Mouse (Mus musculus): ENCODE measurements around the gene Mapkapk3.
"Not testable (repeated sequence)": the region's sequence is repeated elsewhere in the genome, so short reads cannot be mapped to it uniquely, and the experiment has no call there.

The Mapkapk3 gene

DNA sequence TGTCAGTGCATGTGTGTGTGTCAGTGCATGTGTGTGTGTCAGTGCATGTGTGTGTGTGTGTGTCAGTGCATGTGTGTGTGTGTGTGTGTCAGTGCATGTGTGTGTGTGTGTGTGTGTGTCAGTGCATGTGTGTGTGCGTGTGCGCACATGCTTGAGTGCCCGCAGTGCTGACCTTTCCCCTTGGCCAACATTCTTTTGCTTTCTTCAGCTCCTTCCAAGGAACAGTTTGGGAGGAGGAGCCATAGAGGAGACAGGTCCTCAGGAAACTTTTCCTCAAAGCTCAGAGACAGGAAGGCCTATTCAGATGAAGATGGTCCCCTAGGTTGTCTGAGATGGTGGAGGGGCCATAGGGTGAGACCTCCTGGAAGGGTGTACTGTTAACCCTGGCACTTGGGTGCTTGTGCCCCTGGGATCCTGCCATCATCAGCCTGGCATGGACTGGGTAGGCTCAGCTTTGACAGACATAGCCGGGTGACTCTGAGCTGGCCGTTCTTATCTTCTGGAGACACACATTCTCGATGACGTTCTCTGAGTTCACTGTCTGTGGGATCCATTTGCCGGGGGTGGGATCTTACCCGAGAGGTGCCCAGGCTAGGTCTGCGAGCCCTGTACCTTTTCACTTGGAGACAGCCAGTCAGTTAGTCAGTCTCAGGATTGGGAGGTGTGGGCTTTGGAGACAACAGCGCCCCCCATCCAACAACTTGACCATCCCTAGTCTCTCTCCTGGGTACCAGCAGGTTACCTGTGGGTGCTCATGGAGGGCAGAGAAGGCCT lies 17.6 kb upstream of the Mapkapk3 start:
- DNase-seq = peak; percentile 95

DNA sequence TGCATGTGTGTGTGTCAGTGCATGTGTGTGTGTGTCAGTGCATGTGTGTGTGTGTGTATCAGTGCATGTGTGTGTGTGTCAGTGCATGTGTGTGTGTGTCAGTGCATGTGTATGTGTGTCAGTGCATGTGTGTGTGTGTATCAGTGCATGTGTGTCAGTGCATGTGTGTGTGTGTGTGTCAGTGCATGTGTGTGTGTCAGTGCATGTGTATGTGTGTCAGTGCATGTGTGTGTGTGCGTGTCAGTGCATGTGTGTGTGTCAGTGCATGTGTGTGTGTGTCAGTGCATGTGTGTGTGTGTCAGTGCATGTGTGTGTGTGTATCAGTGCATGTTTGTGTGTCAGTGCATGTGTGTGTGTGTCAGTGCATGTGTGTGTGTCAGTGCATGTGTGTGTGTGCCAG lies 17.0 kb upstream of the Mapkapk3 start:
- DNase-seq = not testable (repeated sequence)

DNA sequence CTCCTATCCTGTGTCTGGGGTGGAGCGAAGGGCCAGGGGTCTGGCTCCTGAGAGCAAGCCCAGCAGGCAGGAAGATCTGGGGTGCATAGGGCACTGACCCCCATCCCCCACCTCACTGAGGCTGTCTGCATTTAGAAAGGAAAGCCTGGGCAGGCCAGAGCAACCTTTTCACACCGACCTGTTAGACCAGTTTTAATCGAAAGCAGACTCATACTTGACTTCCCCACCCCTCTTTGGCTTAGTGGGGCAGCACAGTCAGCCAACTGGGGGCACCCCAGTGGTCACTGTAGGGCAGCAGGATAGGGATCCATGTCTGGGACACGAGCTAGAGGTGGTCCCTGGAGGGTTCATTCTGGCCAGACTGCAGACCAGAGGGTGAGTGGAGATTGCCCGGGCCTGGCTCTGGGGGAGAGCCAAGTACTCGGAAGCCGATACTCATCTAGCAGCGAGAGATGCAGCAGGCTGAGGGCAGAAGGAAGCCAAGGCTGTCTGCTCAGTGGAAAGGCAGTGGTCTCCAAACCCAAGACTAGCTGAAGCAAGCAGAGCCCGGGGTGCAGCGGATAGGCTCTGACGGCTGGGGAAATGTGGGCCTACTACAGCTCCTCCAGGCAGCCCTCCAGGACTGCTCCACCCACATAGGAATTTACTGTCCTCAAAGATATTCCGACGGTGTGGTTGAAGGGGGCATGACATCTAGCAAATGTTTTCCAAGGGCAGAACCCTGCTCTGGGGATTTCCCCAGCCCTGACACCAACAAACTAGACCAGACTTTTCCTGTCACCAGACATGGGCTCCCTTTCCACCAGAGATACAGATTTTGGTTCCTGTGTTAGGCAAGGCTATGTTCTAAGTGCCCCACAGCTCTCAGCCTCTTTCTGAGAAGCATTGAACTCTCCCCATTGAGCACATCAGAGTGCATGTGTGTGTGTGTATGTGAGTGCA lies 16.2 kb upstream of the Mapkapk3 start:
- DNase-seq = no peak

DNA sequence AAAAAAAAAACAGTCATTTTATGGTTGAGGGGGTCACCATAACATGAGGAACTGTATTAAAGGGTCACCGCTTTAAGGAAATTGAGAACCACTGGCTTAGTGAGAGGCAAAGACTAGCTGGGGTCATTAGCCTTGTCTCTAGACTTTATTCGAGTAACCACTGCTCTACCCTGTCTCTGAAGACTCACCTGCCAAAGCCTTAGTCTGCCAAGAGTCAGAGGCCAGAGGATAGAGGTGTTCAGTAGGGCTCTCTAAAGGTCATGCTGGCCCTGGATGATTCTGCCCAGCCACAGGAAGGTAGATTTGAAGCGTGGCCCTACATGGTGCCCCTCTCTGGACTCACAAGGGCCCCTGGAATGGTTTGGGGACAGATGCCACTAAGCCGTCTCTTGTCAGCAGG lies 15.3 kb upstream of the Mapkapk3 start:
- DNase-seq = no peak

DNA sequence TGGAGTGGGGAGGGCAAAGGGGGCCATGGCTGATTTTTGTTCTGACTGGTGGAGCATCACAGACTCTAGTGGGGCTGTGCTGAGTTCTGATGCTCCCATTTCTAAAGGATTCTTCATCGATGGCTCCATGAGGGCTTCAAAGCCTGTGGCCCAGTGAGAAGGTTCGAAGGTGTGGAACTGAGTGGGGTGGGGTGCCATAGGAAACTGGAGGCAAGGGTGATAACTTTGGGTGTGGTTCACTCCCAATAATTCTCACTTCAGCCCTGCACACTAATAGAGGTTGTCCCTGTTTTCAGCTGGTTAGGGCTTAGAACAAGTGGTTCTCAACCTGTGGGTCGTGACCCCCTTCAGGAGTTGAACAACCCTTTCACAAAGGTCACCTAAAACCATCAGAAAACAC lies 14.7 kb upstream of the Mapkapk3 start:
- DNase-seq = no peak

DNA sequence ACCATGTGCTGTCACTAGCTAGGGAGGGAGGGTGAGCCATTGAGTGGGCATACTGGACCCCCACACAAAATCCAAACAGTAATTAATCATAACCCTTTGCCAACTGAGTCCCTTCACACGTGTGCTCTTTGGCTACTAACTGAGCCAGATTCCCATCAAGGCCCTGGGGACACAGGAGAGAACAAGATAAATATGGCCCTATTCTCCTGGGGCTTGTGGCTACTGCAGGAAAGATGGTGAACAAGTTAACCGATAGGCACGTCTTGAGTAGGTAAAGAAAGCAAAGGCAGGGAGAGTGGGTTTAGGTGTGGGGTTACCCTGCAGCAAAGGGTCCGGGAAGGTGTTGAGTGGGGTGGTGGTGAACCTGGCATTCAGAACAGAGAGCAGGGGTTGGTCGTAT lies 14.2 kb upstream of the Mapkapk3 start:
- DNase-seq = no peak

DNA sequence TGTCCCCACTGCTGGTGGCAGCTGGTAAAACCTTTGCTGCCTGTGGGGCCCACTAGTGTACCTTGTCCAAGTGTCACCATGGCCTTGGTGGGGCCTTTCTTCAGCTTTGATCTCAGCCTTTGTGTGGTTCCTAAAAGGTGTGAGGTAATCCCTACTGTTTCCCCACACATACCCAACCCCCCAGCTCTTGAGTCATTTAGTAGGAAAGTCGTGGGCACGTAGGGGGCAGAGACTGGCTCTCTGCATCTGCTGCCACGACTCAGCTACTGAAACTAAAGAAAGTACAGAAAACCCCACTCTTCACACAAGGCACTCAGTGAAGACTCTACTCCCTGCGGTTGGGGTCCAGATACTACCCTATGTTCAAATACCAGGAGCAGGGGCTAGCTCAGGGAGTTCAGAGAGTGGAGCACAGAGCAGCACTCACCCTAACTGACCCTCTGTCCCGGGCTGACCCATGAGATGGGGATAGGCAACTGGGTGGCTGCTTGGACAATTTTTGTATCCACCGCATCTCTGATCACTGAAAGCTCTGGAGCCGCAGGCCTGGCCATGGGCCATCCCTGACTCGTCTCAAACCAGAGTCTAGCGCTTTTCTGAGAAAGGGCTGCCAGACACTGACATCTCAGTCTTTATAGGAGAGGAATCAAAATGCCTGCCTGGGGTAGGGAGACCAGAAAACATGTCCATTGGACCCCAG lies 13.6 kb upstream of the Mapkapk3 start:
- peak; percentile 91 for DNase-seq

DNA sequence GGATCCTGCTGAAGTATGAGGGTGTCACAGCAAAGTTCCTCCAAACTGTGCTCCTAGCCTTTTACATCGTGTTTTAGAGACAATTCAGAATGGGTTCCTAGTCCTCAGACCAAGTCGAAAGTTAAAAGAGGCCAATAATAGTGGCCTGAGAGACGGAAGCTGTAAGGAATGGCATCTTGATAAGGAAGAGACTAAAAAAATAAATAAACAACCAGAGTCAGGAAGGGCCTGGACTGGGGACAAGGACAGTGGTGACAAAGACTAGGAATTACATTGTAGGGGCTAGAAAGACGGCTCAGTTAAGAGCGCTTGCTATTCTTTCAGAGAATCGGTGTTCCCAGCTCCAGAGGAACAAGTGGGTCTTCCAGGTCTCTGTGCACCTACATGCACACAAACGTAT lies 12.9 kb upstream of the Mapkapk3 start:
- DNase-seq = no peak

DNA sequence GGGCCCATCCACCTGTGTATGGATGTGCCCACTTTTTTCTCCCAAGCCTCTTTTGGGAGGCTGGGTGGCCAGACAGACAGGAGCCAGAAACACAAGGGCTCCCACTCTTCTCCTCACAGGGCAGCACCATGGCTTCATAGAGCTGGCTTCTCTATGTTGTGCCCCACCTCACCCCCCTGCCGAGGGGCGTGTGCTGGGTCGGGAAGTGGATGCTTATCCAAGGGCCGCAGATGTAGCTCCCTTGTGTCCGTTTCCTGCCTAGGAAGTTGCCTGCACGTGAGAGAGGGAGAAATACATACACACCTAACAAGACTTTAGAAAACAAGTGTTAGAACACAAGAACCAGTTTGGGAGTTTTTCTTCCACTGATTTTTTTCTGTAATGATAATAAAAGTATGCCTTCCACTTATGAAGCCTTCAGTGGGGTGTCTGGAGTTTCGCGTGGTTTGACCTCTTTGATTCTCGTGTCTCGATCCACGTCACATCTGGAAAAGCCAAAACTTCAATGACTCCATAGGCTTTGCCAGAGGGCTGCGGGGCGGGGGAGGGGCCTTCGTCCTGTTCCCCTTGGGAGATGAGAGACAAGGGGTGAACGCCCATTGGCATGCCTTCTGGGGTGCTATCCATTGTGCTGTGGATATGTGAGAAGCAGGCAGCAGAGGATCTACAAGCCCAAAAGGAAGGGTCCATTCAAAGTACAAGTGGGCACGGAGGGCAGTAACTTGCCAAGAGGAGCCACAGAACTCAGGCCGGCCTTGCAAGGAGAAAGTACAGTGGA lies 12.1 kb upstream of the Mapkapk3 start:
- no peak for DNase-seq

DNA sequence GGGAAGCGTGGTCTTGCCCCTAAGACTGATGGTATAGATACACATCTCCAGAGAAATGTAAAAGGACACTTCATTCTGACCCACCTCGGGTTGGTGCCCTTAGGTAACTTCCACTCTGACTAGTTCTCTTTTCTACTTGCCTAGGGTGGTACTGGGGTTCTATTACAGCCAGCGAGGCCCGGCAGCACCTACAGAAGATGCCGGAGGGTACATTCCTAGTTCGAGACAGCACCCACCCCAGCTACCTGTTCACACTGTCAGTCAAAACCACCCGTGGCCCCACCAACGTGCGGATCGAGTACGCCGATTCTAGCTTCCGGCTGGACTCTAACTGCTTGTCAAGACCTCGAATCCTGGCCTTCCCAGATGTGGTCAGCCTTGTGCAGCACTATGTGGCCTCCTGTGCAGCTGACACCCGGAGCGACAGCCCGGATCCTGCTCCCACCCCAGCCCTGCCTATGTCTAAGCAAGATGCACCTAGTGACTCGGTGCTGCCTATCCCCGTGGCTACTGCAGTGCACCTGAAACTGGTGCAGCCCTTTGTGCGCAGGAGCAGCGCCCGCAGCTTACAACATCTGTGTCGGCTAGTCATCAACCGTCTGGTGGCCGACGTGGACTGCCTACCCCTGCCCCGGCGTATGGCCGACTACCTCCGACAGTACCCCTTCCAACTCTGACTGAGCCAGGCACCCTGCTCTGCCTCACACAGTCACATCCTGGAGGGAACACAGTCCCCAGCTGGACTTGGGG lies 10.7 kb upstream of the Mapkapk3 start:
- no peak for DNase-seq

DNA sequence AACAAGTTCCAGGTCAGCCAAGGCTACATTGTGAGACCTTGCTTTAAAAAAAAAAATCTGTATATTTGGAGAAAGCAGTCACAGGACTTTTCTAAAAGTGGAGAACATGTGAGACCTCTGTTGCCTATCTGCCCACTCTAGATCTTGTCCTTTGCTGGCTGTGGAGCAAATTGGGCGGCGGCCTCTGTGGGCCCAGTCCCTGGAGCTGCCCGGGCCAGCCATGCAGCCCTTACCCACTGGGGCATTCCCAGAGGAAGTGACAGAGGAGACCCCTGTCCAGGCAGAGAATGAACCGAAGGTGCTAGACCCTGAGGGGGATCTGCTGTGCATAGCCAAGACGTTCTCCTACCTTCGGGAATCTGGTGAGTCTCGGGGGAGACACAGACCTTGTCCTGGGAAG lies 10.1 kb upstream of the Mapkapk3 start:
- DNase-seq = peak; percentile 96

DNA sequence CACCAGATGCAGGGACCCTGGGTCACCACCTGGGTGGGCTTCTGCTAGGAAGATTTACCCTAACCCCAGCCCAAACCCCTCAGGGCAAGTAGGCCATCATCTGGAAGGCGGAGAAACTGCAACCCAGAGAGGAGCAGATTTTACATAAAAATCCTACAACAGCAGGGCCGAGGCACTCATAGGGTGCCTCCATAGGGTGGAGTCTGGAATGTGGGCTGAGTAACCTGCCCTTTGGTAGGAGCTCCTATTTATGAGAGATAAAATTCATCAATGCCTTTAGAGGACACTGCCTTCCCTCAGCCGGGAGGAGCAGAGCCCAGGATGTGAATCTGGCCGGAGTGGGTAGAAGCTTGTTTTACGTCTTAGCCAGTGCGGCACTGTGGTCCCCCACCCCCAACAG lies 9.2 kb upstream of the Mapkapk3 start:
- DNase-seq = no peak

DNA sequence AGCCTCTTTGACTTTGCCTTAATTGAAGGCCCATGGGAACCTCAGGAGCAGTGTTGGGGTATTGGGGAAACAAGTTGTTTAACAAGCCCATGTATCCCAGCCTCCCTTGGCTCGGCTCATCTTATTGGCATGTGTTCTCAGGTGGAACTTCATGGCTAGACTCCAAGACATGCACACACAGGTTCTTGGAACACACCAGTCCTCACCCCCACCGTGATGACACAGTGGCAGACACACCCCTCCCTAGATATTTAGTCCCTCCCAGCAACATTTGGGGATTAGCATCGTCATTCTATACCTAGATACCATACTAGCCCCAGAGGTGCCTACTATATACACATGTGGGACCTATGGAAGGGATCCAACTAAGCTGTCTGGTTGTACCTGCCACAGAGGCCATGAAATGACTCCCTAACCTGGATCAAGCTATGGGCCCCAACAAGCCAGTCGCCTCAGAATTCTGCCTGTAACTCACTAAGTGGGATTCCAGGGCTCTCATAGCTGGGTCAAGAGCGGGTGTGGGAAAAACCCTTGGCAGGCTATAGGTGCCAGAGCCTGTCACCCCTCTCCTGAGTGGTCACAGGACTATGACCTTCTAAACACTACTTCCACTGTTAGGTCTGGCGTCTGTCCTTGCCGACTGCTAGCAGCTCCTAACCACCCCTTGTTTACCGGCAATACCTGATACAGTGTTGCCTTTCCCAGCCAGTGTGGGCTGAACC lies 8.5 kb upstream of the Mapkapk3 start:
- DNase-seq = peak; percentile 97

DNA sequence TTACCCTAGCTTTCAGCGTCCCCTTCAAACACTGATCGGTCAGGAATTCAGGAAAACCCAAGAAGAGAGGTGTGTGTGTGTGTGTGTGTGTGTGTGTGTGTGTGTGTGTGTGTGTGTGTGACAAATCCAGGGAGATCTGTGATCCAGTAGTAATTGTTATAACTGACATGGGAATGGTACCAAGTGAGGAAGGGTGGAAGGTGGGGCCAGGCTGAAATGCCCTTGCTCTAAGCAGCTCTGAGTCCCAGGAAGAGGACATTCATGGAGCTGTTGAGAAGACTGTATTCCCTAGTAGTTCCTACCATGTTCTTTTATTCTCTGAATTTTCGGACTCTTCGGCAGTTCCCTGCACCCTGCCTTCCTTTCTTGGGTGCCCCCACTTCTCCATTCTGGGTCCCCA lies 8.0 kb upstream of the Mapkapk3 start:
- DNase-seq = no peak

DNA sequence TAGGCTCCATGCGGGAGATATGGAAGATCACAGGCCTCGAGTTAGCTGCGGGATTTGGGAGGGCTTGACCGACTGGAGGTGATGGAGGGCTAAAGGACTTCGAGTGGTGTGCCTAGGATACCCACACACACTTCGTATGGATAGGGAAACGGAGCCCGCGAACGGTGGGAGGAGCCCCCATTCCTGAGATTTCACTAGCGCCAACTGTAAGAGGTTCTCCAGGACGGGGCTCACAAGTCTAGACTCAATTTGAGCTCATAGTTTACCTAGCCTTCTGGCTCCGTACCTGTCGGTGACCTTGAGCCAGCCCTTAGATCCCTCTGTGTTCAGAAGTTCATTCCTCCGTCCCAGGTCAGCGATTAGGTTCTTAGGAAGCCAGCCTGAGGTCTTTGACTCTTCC lies 7.4 kb upstream of the Mapkapk3 start:
- DNase-seq = no peak

DNA sequence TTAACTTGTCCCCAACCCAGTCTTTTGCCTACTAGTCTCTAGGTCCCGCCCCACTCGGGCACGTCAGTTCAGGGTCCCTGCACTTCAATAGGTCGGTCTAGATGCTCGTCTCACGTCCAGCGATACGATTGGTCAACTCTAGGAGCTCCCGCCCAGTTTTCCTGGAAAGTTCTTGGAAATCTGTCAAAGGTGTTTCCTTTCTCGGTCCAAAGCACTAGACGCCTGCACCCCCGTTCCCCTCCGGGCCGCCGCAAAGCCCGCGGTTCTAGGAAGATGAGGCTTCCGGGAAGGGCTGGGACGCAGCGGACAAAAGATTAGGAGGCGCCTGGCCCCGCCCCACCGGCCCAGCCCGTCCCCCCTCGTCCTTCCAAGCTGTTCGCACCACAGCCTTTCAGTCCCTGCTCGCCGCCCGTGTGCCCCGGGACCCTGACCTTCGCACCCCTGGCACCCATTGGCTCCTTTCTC lies 6.9 kb upstream of the Mapkapk3 start:
- peak; percentile 100 for DNase-seq

DNA sequence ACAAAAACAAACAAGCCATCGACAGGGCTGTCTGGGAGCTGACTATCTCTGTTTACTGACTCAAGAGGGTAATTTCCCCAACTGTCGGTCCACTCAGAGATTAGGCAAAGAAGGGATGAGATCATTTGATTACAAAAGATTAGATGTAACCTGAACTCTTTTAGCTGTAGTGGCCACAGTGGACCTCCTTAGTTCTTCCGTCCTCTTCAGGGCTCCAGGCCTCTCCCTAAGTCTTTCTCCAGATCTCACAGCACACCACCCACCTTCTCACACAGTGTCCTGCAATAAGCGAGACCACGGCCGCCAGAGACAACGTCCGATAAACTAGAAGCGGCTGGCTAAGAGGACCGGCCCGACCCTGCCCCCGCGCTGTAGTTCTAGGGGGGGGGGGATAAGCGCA lies 6.4 kb upstream of the Mapkapk3 start:
- no peak for DNase-seq

DNA sequence AAGGTAGTCTGAATTCAATTTTAAA lies 6.2 kb upstream of the Mapkapk3 start, which contains the start of gene Cish:
Gene Cish (plus strand): TSS at position 11 of the 25 bp plus-strand sequence.
- no peak for DNase-seq

DNA sequence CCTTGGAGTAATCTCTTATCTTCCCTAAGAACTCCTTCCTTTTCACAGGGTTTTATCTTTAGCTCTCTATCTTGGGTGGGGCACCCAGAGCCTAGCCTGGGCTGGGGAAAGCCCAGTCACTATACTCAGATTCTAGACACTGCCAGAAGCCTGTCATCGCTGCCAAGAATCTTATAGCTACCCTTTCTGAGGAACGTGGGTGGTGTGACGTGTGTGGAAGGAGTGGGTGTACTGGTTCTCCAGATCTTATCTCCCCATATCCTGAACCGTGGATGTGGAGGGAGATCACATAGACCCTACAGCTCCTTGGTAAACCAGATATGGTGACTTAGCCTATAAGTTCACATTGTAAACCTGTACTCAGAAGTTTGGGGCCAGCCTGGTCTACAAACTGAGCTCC lies 5.9 kb upstream of the Mapkapk3 start:
- DNase-seq = peak; percentile 91

DNA sequence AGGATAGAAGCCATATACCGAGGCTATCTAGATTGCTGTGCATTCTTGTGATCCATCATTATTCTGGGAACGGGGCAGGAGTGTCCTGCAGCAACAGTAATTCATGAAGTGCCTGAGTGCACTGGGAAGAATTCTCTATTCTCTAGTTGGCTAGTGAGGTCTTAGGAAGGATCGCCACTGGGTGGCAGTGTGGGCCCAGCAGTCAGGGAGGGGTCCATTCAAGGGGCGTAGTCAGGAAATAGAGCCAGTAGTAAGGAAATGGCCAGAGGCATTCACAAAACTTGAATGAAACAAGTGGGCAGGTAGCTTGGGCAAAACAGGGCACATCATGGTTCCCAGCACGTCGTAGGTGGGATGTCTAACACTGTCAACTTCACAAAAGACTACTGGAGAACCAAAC lies 4.6 kb upstream of the Mapkapk3 start:
- peak; percentile 96 for DNase-seq

DNA sequence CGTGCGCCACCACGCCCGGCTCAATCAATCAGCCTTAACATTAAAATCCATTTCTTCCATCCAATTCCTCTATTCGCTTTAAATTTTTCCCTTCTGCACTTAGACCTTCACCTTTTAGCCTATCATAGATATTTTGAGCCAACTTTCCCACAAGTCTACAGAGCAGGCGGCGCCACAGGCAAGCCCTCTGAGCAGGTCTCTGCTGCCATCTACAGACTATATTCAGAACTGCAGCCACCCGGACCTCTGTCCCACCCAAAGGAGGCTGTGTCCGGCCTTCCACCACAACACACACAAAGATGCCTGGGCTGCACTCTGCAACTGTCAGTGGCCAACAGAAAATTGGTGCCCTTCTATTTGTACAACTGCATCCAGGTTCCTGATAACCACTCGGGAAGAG lies 1.2 kb upstream of the Mapkapk3 start:
- peak; percentile 97 for DNase-seq

DNA sequence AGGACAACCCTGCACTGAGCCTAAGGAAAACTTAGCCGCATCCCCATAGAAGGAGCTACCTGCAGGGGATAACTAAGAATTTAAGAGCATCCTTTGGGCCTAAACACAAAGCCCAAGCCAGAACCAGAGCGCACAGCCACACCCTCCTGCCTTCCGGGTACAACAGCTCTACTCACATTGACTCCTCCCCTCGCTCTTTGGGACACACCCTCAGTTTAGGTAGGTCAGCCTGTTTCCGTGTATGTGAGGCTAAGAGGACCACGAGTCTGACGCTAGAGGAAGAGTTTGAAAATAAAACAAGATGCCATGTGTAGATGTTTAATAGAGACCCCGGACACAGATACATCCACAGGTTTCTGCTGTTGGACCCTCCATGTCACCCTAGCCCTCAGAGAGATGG lies 966 bp downstream of the Mapkapk3 start:
- peak; percentile 96 for DNase-seq
